Mouse (Mus musculus) forebrain, embryonic 10.5 days (tissue): ENCODE measurements around the gene Eno1. TPM values are rescaled to one million over a fixed set of nuclear protein-coding genes. Genes with fewer than 3 reads are reported as not detected.

Experiments used
- polyA plus RNA-seq: library from polyadenylated mRNA; unstranded; fragments of >200 nt; fragmentation: Nextera tagmentation; extraction: Ambion mirVana; gene quantifications from 2 replicates; pipeline ENCODE4 v1.2.1, GENCODE M21; 2016

Gene Eno1
- polyA plus RNA-seq, 1 experiment from 2014 or later = 3,430 TPM

Other genes starting within 250 kb of the Eno1 start
- 3.0 TPM in 2 replicates for gene H6pd, start 227.7 kb upstream of the Eno1 start, polyA plus RNA-seq
- 0.32 and 0.41 TPM in 2 replicates for gene Gpr157, start 149.4 kb upstream of the Eno1 start, polyA plus RNA-seq
- 1.3 and 1.6 TPM in 2 replicates for gene Slc2a5, start 117.4 kb upstream of the Eno1 start, polyA plus RNA-seq
- gene Slc2a7, start 87.7 kb upstream of the Eno1 start, polyA plus RNA-seq = not detected in 2 replicates
- gene Car6, start 35.4 kb upstream of the Eno1 start, polyA plus RNA-seq = 0.22 TPM in 1 of 2 replicates, not detected in the other
- gene Rere, start 44.9 kb downstream of the Eno1 start, polyA plus RNA-seq = 26.8 and 31.1 TPM in 2 replicates